Mouse (Mus musculus) myocyte (in vitro differentiated cells): ENCODE measurements around the gene Naa38.

ENCODE experiments used
- CEBPB ChIP-seq: IDR thresholded peaks from 2 replicates; pipeline ENCODE4 v1.6.1; 2011; ENCODE audit warnings: mild to moderate bottlenecking, moderate library complexity; ENCODE audit not compliant: poor library complexity, insufficient read depth, severe bottlenecking
- MAX ChIP-seq: IDR thresholded peaks from one replicate; pipeline ENCODE4 v1.6.1; 2011; ENCODE audit warnings: low read depth, mild to moderate bottlenecking, control low read depth
- POLR2A ChIP-seq: IDR thresholded peaks from one replicate; pipeline ENCODE4 v1.6.1; 2011; ENCODE audit warnings: low read depth, mild to moderate bottlenecking, control low read depth, moderate library complexity; ENCODE audit not compliant: insufficient read length

DNA sequence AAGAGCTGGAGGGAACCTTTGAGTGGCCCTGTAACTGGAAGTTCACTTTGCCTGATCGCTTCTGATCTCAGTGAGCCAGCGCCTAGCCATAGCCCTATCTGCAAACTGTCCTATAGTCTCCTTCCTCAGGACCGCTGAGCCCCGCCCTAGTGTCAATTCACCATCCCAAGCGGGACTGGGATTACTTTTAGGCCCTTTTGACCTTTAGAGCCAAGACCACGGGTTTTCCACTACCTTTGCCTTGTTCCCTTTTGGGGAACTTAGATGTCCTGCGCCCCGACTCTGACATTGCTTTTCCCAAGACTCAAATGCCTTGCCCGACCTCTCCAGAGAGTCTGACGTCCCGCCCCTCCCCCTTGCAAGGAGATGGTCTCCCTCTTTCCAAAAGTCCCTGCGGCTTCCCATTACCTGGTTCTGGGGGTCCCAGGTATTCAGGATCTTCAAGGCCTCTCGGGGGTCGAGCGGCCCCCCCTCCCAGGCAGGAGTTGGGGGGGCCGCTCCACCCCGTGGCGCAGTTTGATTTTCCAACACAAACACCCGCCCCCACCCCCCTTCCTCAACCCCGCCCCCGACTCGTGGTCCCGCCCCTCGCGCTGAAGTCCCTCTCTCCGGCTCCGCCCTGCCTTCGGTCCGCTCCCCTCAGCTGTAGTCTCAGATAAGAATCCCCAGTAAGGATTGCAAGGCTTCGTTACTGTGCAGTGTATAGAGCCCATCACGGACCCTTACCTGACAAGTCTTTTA, 24.7 kb downstream of the Naa38 start:
- TF ChIP-seq POLR2A (no peak), MAX (no peak), CEBPB (no peak)
